Mouse (Mus musculus) forebrain, embryonic 10.5 days (tissue): Measurements from ENCODE around the gene Slc25a13. TPM values are rescaled to one million over a fixed set of nuclear protein-coding genes. Genes with fewer than 3 reads are reported as not detected.

Source experiments
- DNase-seq: peaks from one replicate; pipeline ENCODE4 v3.0.0-alpha.2; 2017; ENCODE audit warnings: low spot score; ENCODE audit errors: extremely low spot score
- H3K27ac ChIP-seq: fragments of 300-500 bp; sonication (generic); 2 replicates; pipeline ENCODE4 v1.5.1; 2016; ENCODE audit warnings: mild to moderate bottlenecking
- H3K27me3 ChIP-seq: fragments of 300-500 bp; sonication (generic); 2 replicates; pipeline ENCODE4 v1.6.1; 2016; ENCODE audit warnings: mild to moderate bottlenecking; ENCODE audit not compliant: poor library complexity, severe bottlenecking
- H3K36me3 ChIP-seq: fragments of 300-500 bp; sonication (generic); replicated peaks from 2 replicates; pipeline ENCODE4 v1.6.1; 2016; ENCODE audit warnings: mild to moderate bottlenecking, moderate library complexity
- H3K4me1 ChIP-seq: fragments of 300-500 bp; sonication (generic); 2 replicates; pipeline ENCODE4 v1.6.1; 2016
- H3K4me3 ChIP-seq: fragments of 300-500 bp; sonication (generic); 2 replicates; pipeline ENCODE4 v1.5.1; 2016; ENCODE audit warnings: mild to moderate bottlenecking, moderate library complexity
- H3K9me3 ChIP-seq: fragments of 300-500 bp; sonication (generic); 2 replicates; pipeline ENCODE4 v1.6.1; 2016; ENCODE audit warnings: mild to moderate bottlenecking, moderate library complexity
- WGBS: fragments of 180-500 bp; shearing (Covaris S2); methylation state at CpG from one replicate; pipeline ENCODE4 v1.1.7; 2016; 5-methylcytosine and 5-hydroxymethylcytosine counted together
- polyA plus RNA-seq: library from polyadenylated mRNA; unstranded; fragments of >200 nt; fragmentation: Nextera tagmentation; extraction: Ambion mirVana; gene quantifications from 2 replicates; pipeline ENCODE4 v1.2.1, GENCODE M21; 2016

Gene Slc25a13
- 52.5 and 54.3 TPM in 2 replicates for polyA plus RNA-seq

DNA sequence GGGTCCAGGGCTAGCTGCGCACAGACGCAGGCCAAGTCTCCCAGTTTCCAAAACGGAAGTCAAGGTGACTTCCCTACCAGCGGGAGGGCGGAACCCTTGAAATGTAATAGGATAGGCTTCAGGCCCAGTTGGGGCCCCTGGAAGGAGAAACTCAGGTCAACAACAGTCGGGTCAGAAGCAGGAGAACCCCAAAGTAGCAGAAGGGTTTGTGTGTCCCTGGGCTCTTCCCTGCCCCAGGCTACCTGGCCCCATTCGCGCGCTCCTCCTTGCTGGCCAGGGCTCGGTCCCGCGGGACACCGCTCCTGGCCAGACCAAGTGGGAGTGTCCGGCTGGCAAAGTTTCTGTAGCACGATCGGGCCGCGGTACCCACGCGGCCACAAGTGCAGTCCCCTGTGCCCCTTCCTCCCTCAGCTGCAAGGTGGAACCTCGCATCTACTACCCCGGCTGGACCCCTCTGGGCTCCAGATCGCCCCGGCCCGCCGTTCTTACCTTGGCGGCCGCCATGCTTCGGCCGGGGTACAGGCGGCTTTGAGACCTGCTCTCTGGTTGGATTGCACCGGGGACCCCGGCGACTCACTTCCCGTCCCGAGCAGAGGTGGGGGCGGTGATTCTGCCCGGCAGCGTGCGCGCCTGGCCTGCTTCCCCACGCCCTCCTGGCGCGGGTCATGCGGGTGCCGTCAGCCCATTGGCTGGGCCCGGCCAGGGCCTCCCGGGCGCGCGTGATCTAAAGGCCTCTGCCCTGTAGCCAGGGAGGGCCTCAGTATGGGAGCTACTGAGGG lies at the start of gene Slc25a13:
Gene Slc25a13, minus strand, starts transcription at position 667 of the 779 bp plus-strand sequence.
- WGBS = under 1% methylated on average over 51 of the region's 51 CpGs
- no peaks in the 10 kb centered on the region; the same call in 1 of the 2 replicates for H3K27me3 ChIP-seq
- peak within 1 kb of the TSS; percentile 95 for H3K27ac ChIP-seq
- no peaks in the 10 kb centered on the region for H3K9me3 ChIP-seq
- H3K36me3 ChIP-seq = peaks cover 2% of the 10 kb centered on the region; the same call in 1 of the 2 replicates
- DNase-seq = peak; percentile 79
- H3K4me3 ChIP-seq = peak within 1 kb of the TSS; percentile 85
- H3K4me1 ChIP-seq = peaks cover 29% of the 10 kb centered on the region

GRCm38 (mm10) chr6:6265761-6266160 lies 48.8 kb upstream of the Slc25a13 start:
- no peaks in the 10 kb centered on the region for H3K4me1 ChIP-seq
- 94% methylated on average over 7 of the region's 7 CpGs for WGBS

DNA sequence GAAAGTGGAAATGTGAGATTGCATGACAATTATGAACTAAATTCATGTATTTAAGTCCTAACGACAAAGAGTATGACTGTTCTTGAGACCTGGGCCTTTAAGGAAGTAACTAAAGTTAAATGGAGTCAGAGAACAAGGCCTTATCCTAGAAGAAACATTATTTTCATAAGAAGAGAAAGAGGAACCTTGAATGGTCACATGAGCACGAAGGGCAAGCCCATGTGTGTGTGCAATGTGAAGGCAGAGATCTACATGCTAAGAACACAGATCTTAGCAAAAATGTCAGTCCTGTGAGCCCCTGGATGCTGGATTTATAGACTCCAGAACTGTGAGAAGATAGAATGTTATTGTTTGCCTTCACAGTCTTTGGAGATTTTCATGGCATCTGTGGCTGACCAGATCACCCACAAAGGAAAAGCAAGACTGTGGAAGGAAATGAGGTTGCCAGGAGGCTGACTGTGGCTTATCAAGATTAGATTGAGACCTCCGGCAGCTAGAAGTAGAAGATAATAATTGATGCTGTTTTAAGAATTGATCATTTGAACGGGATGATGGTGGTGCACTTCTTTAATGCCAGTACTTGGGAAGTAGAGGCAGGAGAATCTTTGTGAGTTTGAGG lies 46.4 kb upstream of the Slc25a13 start:
- Histone ChIP-seq H3K36me3 (no peaks in the 10 kb centered on the region), H3K9me3 (no peaks in the 10 kb centered on the region), H3K27me3 (no peaks in the 10 kb centered on the region), H3K27ac (no peak overlapping the region), H3K4me1 (no peaks in the 10 kb centered on the region), H3K4me3 (no peak overlapping the region)
- DNase-seq = no peak
- WGBS = 89% methylated on average over 4 of the region's 4 CpGs

More at GRCm38 (mm10) chr6:6265761-6266160, 48.8 kb upstream of the Slc25a13 start:
- Histone ChIP-seq H3K4me3 (no peak overlapping the region), H3K36me3 (no peaks in the 10 kb centered on the region), H3K27ac (no peak overlapping the region), H3K9me3 (no peaks in the 10 kb centered on the region), H3K27me3 (no peaks in the 10 kb centered on the region)
- DNase-seq = no peak

GRCm38 (mm10) chr6:6260917-6261316 lies 43.9 kb upstream of the Slc25a13 start:
- Histone ChIP-seq H3K27ac (no peak overlapping the region), H3K36me3 (no peaks in the 10 kb centered on the region), H3K4me1 (no peaks in the 10 kb centered on the region), H3K4me3 (no peak overlapping the region), H3K9me3 (no peaks in the 10 kb centered on the region), H3K27me3 (no peaks in the 10 kb centered on the region)
- 75% methylated on average over 4 of the region's 4 CpGs for WGBS
- DNase-seq = no peak

GRCm38 (mm10) chr6:6248500-6248899 lies 31.5 kb upstream of the Slc25a13 start:
- H3K27ac ChIP-seq = no peak overlapping the region
- no peak overlapping the region for H3K4me3 ChIP-seq
- no peak for DNase-seq
- H3K9me3 ChIP-seq = peaks cover 3% of the 10 kb centered on the region; the same call in 1 of the 2 replicates
- no peaks in the 10 kb centered on the region for H3K27me3 ChIP-seq
- WGBS = 67% methylated on average over 7 of the region's 7 CpGs
- H3K4me1 ChIP-seq = no peaks in the 10 kb centered on the region
- no peaks in the 10 kb centered on the region for H3K36me3 ChIP-seq

DNA sequence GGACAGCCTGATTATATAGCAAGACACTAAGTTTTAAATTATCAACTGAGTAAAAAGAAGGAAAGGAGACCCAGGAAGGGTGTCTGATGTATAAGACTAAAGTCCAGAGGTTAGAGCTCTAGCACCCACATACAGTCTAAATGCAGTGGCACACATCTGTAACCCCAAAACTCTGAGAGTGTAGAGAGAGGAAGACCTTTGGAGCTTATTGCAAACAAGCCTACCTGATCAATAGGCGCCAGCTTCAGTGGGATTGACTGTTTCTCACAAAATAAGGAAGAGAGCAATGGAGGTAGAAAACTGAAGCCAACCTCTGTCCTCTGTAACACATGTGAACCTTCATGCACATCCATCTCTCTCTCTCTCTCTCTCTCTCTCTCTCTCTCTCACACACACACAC lies 26.9 kb upstream of the Slc25a13 start:
- H3K4me3 ChIP-seq = no peak overlapping the region
- 80% methylated on average over 1 of the region's 1 CpGs for WGBS
- H3K9me3 ChIP-seq = peaks cover 3% of the 10 kb centered on the region; the same call in 1 of the 2 replicates
- H3K36me3 ChIP-seq = no peaks in the 10 kb centered on the region
- H3K4me1 ChIP-seq = no peaks in the 10 kb centered on the region
- no peaks in the 10 kb centered on the region for H3K27me3 ChIP-seq
- H3K27ac ChIP-seq = no peak overlapping the region
- no peak for DNase-seq

- Histone ChIP-seq H3K36me3 (no peaks in the 10 kb centered on the region), H3K4me1 (no peaks in the 10 kb centered on the region), H3K27ac (no peak overlapping the region), H3K4me3 (no peak overlapping the region), H3K27me3 (no peaks in the 10 kb centered on the region), H3K9me3 (no peaks in the 10 kb centered on the region)
- DNase-seq = no peak
- whole genome bisulfite sequencing = 80% methylated on average over 7 of the region's 7 CpGs
Measured at GRCm38 (mm10) chr6:6242114-6242513, 25.1 kb upstream of the Slc25a13 start.

- DNase-seq = no peak
- Histone ChIP-seq H3K27ac (no peak overlapping the region), H3K9me3 (no peaks in the 10 kb centered on the region), H3K4me3 (no peak overlapping the region), H3K4me1 (no peaks in the 10 kb centered on the region), H3K27me3 (no peaks in the 10 kb centered on the region), H3K36me3 (no peaks in the 10 kb centered on the region)
- WGBS = 95% methylated on average over 2 of the region's 2 CpGs
Measured at GRCm38 (mm10) chr6:6236788-6237298, 19.9 kb upstream of the Slc25a13 start.

- 97% methylated on average over 2 of the region's 2 CpGs for WGBS
- Histone ChIP-seq H3K27ac (no peak overlapping the region), H3K9me3 (no peaks in the 10 kb centered on the region)
Measured at GRCm38 (mm10) chr6:6230262-6230661, 13.3 kb upstream of the Slc25a13 start.

DNA sequence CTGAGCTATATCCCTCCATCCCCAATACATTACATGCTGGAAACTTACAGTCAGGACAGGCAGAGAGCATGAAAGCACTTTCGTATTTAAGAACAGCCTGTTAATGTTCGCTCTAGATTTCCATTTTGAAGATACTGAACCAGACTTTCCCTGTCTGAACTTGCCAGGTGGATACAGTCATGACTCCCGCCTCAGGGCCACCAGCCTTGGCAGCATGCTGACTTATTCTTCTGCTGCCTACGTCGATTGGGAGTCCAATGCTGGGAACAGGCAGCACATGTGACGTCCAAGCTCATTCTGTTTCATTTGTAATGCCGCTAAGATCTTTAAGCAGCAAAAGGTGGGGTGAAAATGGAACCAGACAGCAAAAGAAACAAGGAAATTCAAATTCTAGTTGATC lies 5.7 kb upstream of the Slc25a13 start:
- DNase-seq = no peak
- Histone ChIP-seq H3K27me3 (no peaks in the 10 kb centered on the region; the same call in 1 of the 2 replicates), H3K27ac (no peak overlapping the region), H3K4me1 (no peaks in the 10 kb centered on the region), H3K36me3 (no peaks in the 10 kb centered on the region), H3K4me3 (no peak overlapping the region), H3K9me3 (no peaks in the 10 kb centered on the region)
- WGBS = 85% methylated on average over 7 of the region's 7 CpGs

More at GRCm38 (mm10) chr6:6230262-6230661, 13.3 kb upstream of the Slc25a13 start:
- Histone ChIP-seq H3K27me3 (no peaks in the 10 kb centered on the region), H3K4me1 (no peaks in the 10 kb centered on the region), H3K4me3 (no peak overlapping the region), H3K36me3 (no peaks in the 10 kb centered on the region)
- no peak for DNase-seq

- peaks cover 19% of the 10 kb centered on the region for H3K4me1 ChIP-seq
- H3K27me3 ChIP-seq = no peaks in the 10 kb centered on the region; the same call in 1 of the 2 replicates
- 91% methylated on average over 3 of the region's 3 CpGs for WGBS
Measured at GRCm38 (mm10) chr6:6220574-6220973, 3.6 kb upstream of the Slc25a13 start.

GRCm38 (mm10) chr6:6219661-6220370 lies 2.8 kb upstream of the Slc25a13 start:
- Histone ChIP-seq H3K4me1 (peaks cover 22% of the 10 kb centered on the region), H3K9me3 (no peaks in the 10 kb centered on the region), H3K27ac (no peak overlapping the region), H3K4me3 (no peak overlapping the region), H3K27me3 (no peaks in the 10 kb centered on the region; the same call in 1 of the 2 replicates), H3K36me3 (no peaks in the 10 kb centered on the region)
- no peak for DNase-seq
- 83% methylated on average over 12 of the region's 12 CpGs for WGBS

More at GRCm38 (mm10) chr6:6220574-6220973, 3.6 kb upstream of the Slc25a13 start:
- no peak for DNase-seq
- no peaks in the 10 kb centered on the region for H3K36me3 ChIP-seq
- H3K27ac ChIP-seq = no peak overlapping the region
- H3K4me3 ChIP-seq = no peak overlapping the region
- no peaks in the 10 kb centered on the region for H3K9me3 ChIP-seq
